Mouse (Mus musculus): ENCODE data around the gene Bcl2l2.

The Bcl2l2 gene

GRCm38 (mm10) chr14:54937361-54938182, 54.4 kb downstream of the Bcl2l2 start:
- no peak for DNase-seq

Measured in thymus, postnatal 14 days (tissue).